21 mouse cellular contexts compared by ENCODE assay signal in the genomic region with DNA sequence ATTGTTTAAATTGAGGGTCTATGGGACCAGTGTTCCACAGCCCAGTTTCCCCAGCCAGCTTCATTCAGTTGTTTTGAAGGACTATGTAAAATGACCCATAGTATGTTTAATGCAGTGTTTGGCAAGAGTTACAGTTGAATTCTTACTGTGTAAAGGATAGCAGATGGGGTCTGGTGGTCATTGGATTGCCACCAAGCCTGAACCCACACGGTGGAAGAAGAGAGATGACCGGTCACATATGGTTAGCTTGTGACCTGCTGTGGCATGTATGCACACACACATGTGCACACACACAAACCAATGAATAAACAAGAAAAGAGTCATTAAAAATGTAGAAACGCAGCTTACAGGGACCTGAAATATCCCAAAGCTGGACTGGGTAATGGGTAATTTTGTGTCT. TPM values are rescaled to one million over a fixed set of nuclear protein-coding genes. Genes with fewer than 3 reads are reported as not detected.
DNase-seq lines count a peak whose midpoint lies in the region; ATAC-seq and TF ChIP-seq lines count a peak whose summit lies in the region.
"Had no signal": no experiment of that assay in that cellular context is flagged by ENCODE, and none has a peak within 500 bp of the region (broad histone marks: within the 10 kb centered on the region; RNA-seq: fewer than 3 reads in every experiment).

No protein-coding gene starts in this region.

- intact Hi-C loops in gastrocnemius, adult 2 months (cut with DNase I) = loop anchor here (1.0 kb wide), 1 partner anchor 19 kb away; the partner anchor contains the start of gene Rbm20
- intact Hi-C loops in heart, postnatal 10 days (cut with DNase I) = no loop called here

- peak overlapping the region; percentile 68 for H3K9ac ChIP-seq in heart, embryonic 12.5 days
- H3K9ac ChIP-seq in limb, embryonic 13.5 days = no peak overlapping the region
- H3K9ac ChIP-seq: hindbrain, embryonic 12.5 days; liver, embryonic 14.5 days had no signal

- no peak for DNase-seq in gastrocnemius, adult 2 months
- no peak for DNase-seq in gastrocnemius, postnatal 4 days (ENCODE audit: low spot score in 2 of 2)
- no peak for DNase-seq in heart, postnatal 10 days
- no peak for DNase-seq in limb, embryonic 10.5 days (ENCODE audit: low spot score)
- DNase-seq in lung, postnatal 25 days (ENCODE audit: low spot score) = no peak
- DNase-seq: adrenal gland, postnatal 10 days; kidney, adult 9 months; kidney, postnatal 10 days; layer of hippocampus, postnatal 36 days; left cerebral cortex, postnatal 4 days; liver; lung, adult 2 months; lung, postnatal 10 days; midbrain, embryonic 14.5 days had no signal

- H3K9me3 ChIP-seq in heart, embryonic 12.5 days (replicated peaks) = no peaks in the 10 kb centered on the region
- no peaks in the 10 kb centered on the region for H3K9me3 ChIP-seq in limb, embryonic 13.5 days
- no peaks in the 10 kb centered on the region for H3K9me3 ChIP-seq in limb, embryonic 10.5 days (replicated peaks)
- H3K9me3 ChIP-seq: hindbrain, embryonic 12.5 days had no signal

- peak overlapping the region; percentile 54; the same call in 1 of the 2 replicates for H3K4me3 ChIP-seq in gastrocnemius, adult 2 months
- no peak overlapping the region for H3K4me3 ChIP-seq in heart, embryonic 12.5 days
- H3K4me3 ChIP-seq in limb, embryonic 13.5 days = no peak overlapping the region
- H3K4me3 ChIP-seq in limb, embryonic 10.5 days = no peak overlapping the region
- H3K4me3 ChIP-seq: hindbrain, embryonic 12.5 days had no signal

- 83% methylated on average over 3 of the region's 3 CpGs for WGBS in heart, embryonic 12.5 days
- 79% methylated on average over 3 of the region's 3 CpGs for WGBS in limb, embryonic 13.5 days
- 93% methylated on average over 3 of the region's 3 CpGs for WGBS in limb, embryonic 10.5 days

- no peaks in the 10 kb centered on the region for H3K27me3 ChIP-seq in heart, embryonic 12.5 days (replicated peaks)
- no peaks in the 10 kb centered on the region for H3K27me3 ChIP-seq in limb, embryonic 13.5 days
- H3K27me3 ChIP-seq in limb, embryonic 10.5 days (ENCODE audit: low read depth, poor library complexity, severe bottlenecking) = 0 out of 2 replicates have a peak, but pooled peaks cover 4% of the 10 kb centered on the region
- H3K27me3 ChIP-seq: hindbrain, embryonic 12.5 days; Patski had no signal

- H3K27ac ChIP-seq in gastrocnemius, adult 2 months = peak overlapping the region; percentile 92
- H3K27ac ChIP-seq in heart, embryonic 12.5 days (ENCODE audit: poor library complexity, severe bottlenecking) = peak overlapping the region; percentile 94
- H3K27ac ChIP-seq in limb, embryonic 13.5 days = 0 out of 2 replicates have a peak overlapping the region, but pooled peaks have one; percentile 0
- H3K27ac ChIP-seq in limb, embryonic 10.5 days = no peak overlapping the region
- H3K27ac ChIP-seq: hindbrain, embryonic 12.5 days; liver, embryonic 14.5 days had no signal

- H3K36me3 ChIP-seq in heart, embryonic 12.5 days = no peaks in the 10 kb centered on the region; the same call in 1 of the 2 replicates
- H3K36me3 ChIP-seq in limb, embryonic 13.5 days = no peaks in the 10 kb centered on the region
- no peaks in the 10 kb centered on the region for H3K36me3 ChIP-seq in limb, embryonic 10.5 days
- H3K36me3 ChIP-seq: hindbrain, embryonic 12.5 days had no signal

- H3K4me2 ChIP-seq in heart, embryonic 12.5 days = peak overlapping the region; percentile 58
- H3K4me2 ChIP-seq in limb, embryonic 13.5 days (replicated peaks) = no peak overlapping the region
- H3K4me2 ChIP-seq: hindbrain, embryonic 12.5 days had no signal

- peaks cover 65% of the 10 kb centered on the region for H3K4me1 ChIP-seq in heart, embryonic 12.5 days (replicated peaks)
- peaks cover 37% of the 10 kb centered on the region for H3K4me1 ChIP-seq in limb, embryonic 13.5 days
- H3K4me1 ChIP-seq in limb, embryonic 10.5 days = peaks cover 31% of the 10 kb centered on the region

- ATAC-seq in heart, embryonic 12.5 days (ENCODE audit: insufficient number of reproducible peaks, low FRiP score) = no peak
- ATAC-seq in limb, embryonic 13.5 days (ENCODE audit: low FRiP score, low read depth) = no peak
- ATAC-seq: intestine, postnatal 0 days; Patski had no signal

- no peak for TF ChIP-seq CTCF in gastrocnemius, adult 2 months (IDR thresholded peaks at IDR 0.05)

RNA-seq across cellular contexts. Expression of gene Rbm20, which starts 19.5 kb away (rescaled TPM):
- total RNA-seq in gastrocnemius, adult 2 months (2021) = 10 to 100 TPM; 72.6 to 73.2 TPM
- 10 to 100 TPM; 53.7 to 62.8 TPM for total RNA-seq in gastrocnemius, postnatal 4 days (2021)
- 51.8 and 54.0 TPM in 2 replicates for polyA plus RNA-seq in heart, embryonic 12.5 days (2016; fragmentation: Nextera tagmentation; extraction: Ambion mirVana)
- 100 to 1,000 TPM; 257 to 294 TPM for total RNA-seq in heart, postnatal 10 days (2021)
- polyA plus RNA-seq in limb, embryonic 13.5 days (2015; fragmentation: Nextera tagmentation; extraction: Ambion mirVana) = 3.7 and 5.1 TPM in 2 replicates
- polyA plus RNA-seq in limb, embryonic 10.5 days (2016; fragmentation: Nextera tagmentation; extraction: Ambion mirVana) = 0.73 and 1.9 TPM in 2 replicates
- total RNA-seq: monocyte, adult 5-6 weeks had no signal
